Mouse (Mus musculus): ENCODE data around the gene Myt1.

DNA sequence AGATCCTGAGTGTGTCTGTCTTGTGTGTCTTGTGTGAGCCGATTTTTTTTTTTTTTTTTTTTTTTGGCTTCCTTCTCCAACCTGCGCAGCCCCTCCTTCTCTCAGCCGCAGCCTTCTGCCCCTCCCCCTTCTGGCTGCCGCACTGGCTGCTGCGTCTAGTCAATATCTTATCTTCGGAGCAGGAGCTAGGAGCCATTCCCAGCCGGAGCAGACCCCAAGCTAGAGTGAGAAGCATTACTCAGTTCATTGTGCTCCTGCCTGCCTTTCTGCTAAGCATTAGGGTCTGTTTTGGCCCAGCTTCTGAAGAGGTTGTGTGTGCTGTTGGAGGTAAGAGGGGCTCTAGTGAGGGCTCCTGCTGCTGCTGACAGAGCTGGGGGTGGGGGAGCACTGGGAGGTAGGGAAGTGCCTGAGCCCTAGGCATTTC lies 48.2 kb upstream of the Myt1 start, which contains the start of gene Oprl1:
- TF ChIP-seq CTCF (IDR thresholded peaks at IDR 0.05 in 2 of 3, conservative IDR thresholded peaks at IDR 0.05 in 1 of 3; ENCODE audit: control insufficient read depth in 1 of 3, insufficient read depth in 1 of 3, low read depth in 2 of 3, low read length in 3 of 3, poor library complexity in 1 of 3, severe bottlenecking in 1 of 3) (no peak), POLR2A (IDR thresholded peaks at IDR 0.05; ENCODE audit: control insufficient read depth in 1 of 2, insufficient read depth in 1 of 2, low read depth in 1 of 2, low read length in 2 of 2, poor library complexity in 1 of 2) (no peak), ZNF384 (IDR thresholded peaks at IDR 0.05; ENCODE audit: low read depth, low read length) (peak; percentile 94), BHLHE40 (IDR thresholded peaks at IDR 0.05; ENCODE audit: borderline replicate concordance, low read depth, low read length) (no peak), POLR2AphosphoS5 (IDR thresholded peaks at IDR 0.05; ENCODE audit: borderline replicate concordance, low read depth, low read length) (no peak), KAT2A (conservative IDR thresholded peaks at IDR 0.05; ENCODE audit: low read depth, low read length) (no peak)
